Mouse (Mus musculus): ENCODE results near the gene Mrps7. TPM values are rescaled to one million over a fixed set of nuclear protein-coding genes. Genes with fewer than 3 reads are reported as not detected.

The Mrps7 gene
- total and polyA plus RNA-seq, 3 experiments = 33.9 to 80.1 (median 74.6) TPM

- no peak for DNase-seq
- 48% methylated on average over 13 of the region's 13 CpGs for WGBS
- intact Hi-C loops (cut with DNase I) = no loop called here
- no peak overlapping the region for H3K9ac ChIP-seq (ENCODE audit: low read depth, low read length)
- no peaks in the 10 kb centered on the region for H3K27me3 ChIP-seq (ENCODE audit: control insufficient read depth, insufficient read depth, low read length)
- H3K4me1 ChIP-seq (ENCODE audit: control insufficient read depth, insufficient read depth, low read length) = peaks cover 1% of the 10 kb centered on the region
- no peaks in the 10 kb centered on the region; the same call in 1 of the 2 replicates for H3K79me2 ChIP-seq (replicated peaks; ENCODE audit: control insufficient read depth, insufficient read depth, low read length)
- peak overlapping the region; percentile 77 for H3K27ac ChIP-seq
- peak overlapping the region; percentile 84 for H3K4me3 ChIP-seq
- no peaks in the 10 kb centered on the region for H3K36me3 ChIP-seq (ENCODE audit: control insufficient read depth, insufficient read depth, low read length)
- TF ChIP-seq POLR2A (IDR thresholded peaks at IDR 0.05; ENCODE audit: insufficient read depth, low read depth, low read length) = no peak
- TF ChIP-seq EP300 (IDR thresholded peaks at IDR 0.05; ENCODE audit: insufficient read depth, low read depth, low read length) = no peak
- no peak for TF ChIP-seq CTCF (IDR thresholded peaks at IDR 0.05)
These were observed 24.9 kb downstream of the Mrps7 start for GRCm38 (mm10) chr11:115628465-115629101.

- no peak for TF ChIP-seq POLR2A (IDR thresholded peaks at IDR 0.05; ENCODE audit: insufficient read depth, low read depth, low read length)
- TF ChIP-seq EP300 (IDR thresholded peaks at IDR 0.05; ENCODE audit: insufficient read depth, low read depth, low read length) = no peak
- no peak for TF ChIP-seq CTCF (IDR thresholded peaks at IDR 0.05)
- Histone ChIP-seq H3K9ac (ENCODE audit: low read depth, low read length) (no peak overlapping the region), H3K27ac (no peak overlapping the region), H3K4me1 (ENCODE audit: control insufficient read depth, insufficient read depth, low read length) (peaks cover 4% of the 10 kb centered on the region), H3K27me3 (ENCODE audit: control insufficient read depth, insufficient read depth, low read length) (no peaks in the 10 kb centered on the region), H3K79me2 (replicated peaks; ENCODE audit: control insufficient read depth, insufficient read depth, low read length) (no peaks in the 10 kb centered on the region; the same call in 1 of the 2 replicates), H3K4me3 (no peak overlapping the region), H3K36me3 (ENCODE audit: control insufficient read depth, insufficient read depth, low read length) (no peaks in the 10 kb centered on the region)
- intact Hi-C loops (cut with DNase I) = loop anchor here (5.0 kb wide), 1 partner anchor 192 kb away; the partner anchor contains the start of gene Llgl2
- 82% methylated on average over 13 of the region's 13 CpGs for WGBS
- DNase-seq = no peak
These were observed 26.2 kb downstream of the Mrps7 start for GRCm38 (mm10) chr11:115629734-115630531.

GRCm38 (mm10) chr11:115630532-115631504, 27.1 kb downstream of the Mrps7 start:
- TF ChIP-seq POLR2A (IDR thresholded peaks at IDR 0.05; ENCODE audit: insufficient read depth, low read depth, low read length) (no peak), EP300 (IDR thresholded peaks at IDR 0.05; ENCODE audit: insufficient read depth, low read depth, low read length) (no peak), CTCF (IDR thresholded peaks at IDR 0.05) (no peak)
- WGBS = 45% methylated on average over 16 of the region's 16 CpGs
- Histone ChIP-seq H3K36me3 (ENCODE audit: control insufficient read depth, insufficient read depth, low read length) (no peaks in the 10 kb centered on the region), H3K9ac (ENCODE audit: low read depth, low read length) (no peak overlapping the region), H3K79me2 (replicated peaks; ENCODE audit: control insufficient read depth, insufficient read depth, low read length) (no peaks in the 10 kb centered on the region; the same call in 1 of the 2 replicates), H3K4me1 (ENCODE audit: control insufficient read depth, insufficient read depth, low read length) (peaks cover 4% of the 10 kb centered on the region), H3K27me3 (ENCODE audit: control insufficient read depth, insufficient read depth, low read length) (no peaks in the 10 kb centered on the region), H3K4me3 (no peak overlapping the region), H3K27ac (no peak overlapping the region)
- intact Hi-C loops (cut with DNase I) = loop anchor here (5.0 kb wide), 1 partner anchor 191 kb away; the partner anchor contains the start of gene Llgl2
- DNase-seq = peak in 1 of 2 experiments; percentile 80

GRCm38 (mm10) chr11:115631505-115631890, 27.8 kb downstream of the Mrps7 start:
- no peaks in the 10 kb centered on the region for H3K27me3 ChIP-seq (ENCODE audit: control insufficient read depth, insufficient read depth, low read length)
- DNase-seq = peak in 1 of 2 experiments; percentile 42
- WGBS = 27% methylated on average over 3 of the region's 3 CpGs
- TF ChIP-seq EP300 (IDR thresholded peaks at IDR 0.05; ENCODE audit: insufficient read depth, low read depth, low read length) (no peak), CTCF (IDR thresholded peaks at IDR 0.05) (peak; percentile 86), POLR2A (IDR thresholded peaks at IDR 0.05; ENCODE audit: insufficient read depth, low read depth, low read length) (no peak)
- no peak overlapping the region for H3K9ac ChIP-seq (ENCODE audit: low read depth, low read length)
- no peak overlapping the region for H3K27ac ChIP-seq
- H3K79me2 ChIP-seq (replicated peaks; ENCODE audit: control insufficient read depth, insufficient read depth, low read length) = no peaks in the 10 kb centered on the region; the same call in 1 of the 2 replicates
- intact Hi-C loops (cut with DNase I) = loop anchor here (5.0 kb wide), 1 partner anchor 191 kb away; the partner anchor contains the start of gene Llgl2
- peaks cover 4% of the 10 kb centered on the region for H3K4me1 ChIP-seq (ENCODE audit: control insufficient read depth, insufficient read depth, low read length)
- no peak overlapping the region for H3K4me3 ChIP-seq
- H3K36me3 ChIP-seq (ENCODE audit: control insufficient read depth, insufficient read depth, low read length) = no peaks in the 10 kb centered on the region

GRCm38 (mm10) chr11:115632247-115632646, 28.5 kb downstream of the Mrps7 start:
- Histone ChIP-seq H3K79me2 (replicated peaks; ENCODE audit: control insufficient read depth, insufficient read depth, low read length) (no peaks in the 10 kb centered on the region; the same call in 1 of the 2 replicates), H3K4me1 (ENCODE audit: control insufficient read depth, insufficient read depth, low read length) (peaks cover 4% of the 10 kb centered on the region), H3K27me3 (ENCODE audit: control insufficient read depth, insufficient read depth, low read length) (no peaks in the 10 kb centered on the region), H3K27ac (no peak overlapping the region), H3K4me3 (no peak overlapping the region), H3K36me3 (ENCODE audit: control insufficient read depth, insufficient read depth, low read length) (no peaks in the 10 kb centered on the region), H3K9ac (ENCODE audit: low read depth, low read length) (no peak overlapping the region)
- TF ChIP-seq POLR2A (IDR thresholded peaks at IDR 0.05; ENCODE audit: insufficient read depth, low read depth, low read length) = no peak
- TF ChIP-seq CTCF (IDR thresholded peaks at IDR 0.05) = no peak
- no peak for TF ChIP-seq EP300 (IDR thresholded peaks at IDR 0.05; ENCODE audit: insufficient read depth, low read depth, low read length)
- WGBS = 76% methylated on average over 7 of the region's 7 CpGs
- DNase-seq = no peak
- intact Hi-C loops (cut with DNase I) = loop anchor here (5.0 kb wide), 1 partner anchor 190 kb away; the partner anchor contains the start of gene Llgl2
